7 mouse cellular contexts compared by ENCODE assay signal in genomic region chr1:87187037-87187355, GRCm38 (mm10). TPM values are rescaled to one million over a fixed set of nuclear protein-coding genes. Genes with fewer than 3 reads are reported as not detected.
DNase-seq lines count a peak whose midpoint lies in the region; ATAC-seq lines count a peak whose summit lies in the region.

No protein-coding gene starts in this region.

- H3K4me1 ChIP-seq in forebrain, embryonic 15.5 days: peaks cover 22% of the 10 kb centered on the region
- H3K4me1 ChIP-seq in hindbrain, embryonic 14.5 days (replicated peaks; ENCODE audit: control insufficient read depth, insufficient read depth, low read length): peaks cover 14% of the 10 kb centered on the region; the same call in 1 of the 2 replicates

- H3K4me3 ChIP-seq in forebrain, embryonic 15.5 days: peak overlapping the region; percentile 51
- peak overlapping the region; percentile 49 for H3K4me3 ChIP-seq in hindbrain, embryonic 14.5 days (replicated peaks; ENCODE audit: low read length)

- WGBS in forebrain, embryonic 15.5 days: under 1% methylated on average over 15 of the region's 15 CpGs
- WGBS in hindbrain, embryonic 14.5 days: 2% methylated on average over 15 of the region's 15 CpGs

- ATAC-seq in forebrain, embryonic 15.5 days (replicated peaks): peak; percentile 23; the same call in 1 of the 2 replicates
- ATAC-seq in hindbrain, embryonic 14.5 days (ENCODE audit: low FRiP score): no peak; the same call in 1 of the 2 replicates

- H3K27ac ChIP-seq in forebrain, embryonic 15.5 days (replicated peaks): no peak overlapping the region
- no peak overlapping the region for H3K27ac ChIP-seq in hindbrain, embryonic 14.5 days

- H3K4me2 ChIP-seq in forebrain, embryonic 15.5 days (replicated peaks): peak overlapping the region; percentile 90
- peak overlapping the region; percentile 76 for H3K4me2 ChIP-seq in hindbrain, embryonic 14.5 days (replicated peaks)

- peak overlapping the region; percentile 54 for H3K9ac ChIP-seq in forebrain, embryonic 15.5 days (replicated peaks)
- peak overlapping the region; percentile 59 for H3K9ac ChIP-seq in hindbrain, embryonic 14.5 days

- H3K9me3 ChIP-seq in forebrain, embryonic 15.5 days: no peaks in the 10 kb centered on the region
- no peaks in the 10 kb centered on the region for H3K9me3 ChIP-seq in hindbrain, embryonic 14.5 days (ENCODE audit: control insufficient read depth, low read length)

- H3K36me3 ChIP-seq in forebrain, embryonic 15.5 days: no peaks in the 10 kb centered on the region
- no peaks in the 10 kb centered on the region for H3K36me3 ChIP-seq in hindbrain, embryonic 14.5 days (replicated peaks; ENCODE audit: control insufficient read depth, insufficient read depth)

- DNase-seq in NIH3T3 (ENCODE audit: low read depth): peak; percentile 92
- DNase-seq in cerebellum, adult 11 months: peak; percentile 67
- DNase-seq in hindbrain, embryonic 14.5 days (ENCODE audit: low spot score): peak; percentile 89
- peak; percentile 66 to 68 for DNase-seq in layer of hippocampus, postnatal 36 days
- peak; percentile 75 for DNase-seq in lung, postnatal 36 days
- peak; percentile 73 to 85 for DNase-seq in right cerebral cortex, postnatal 10 days (ENCODE audit: low spot score in 2 of 2)

- H3K27me3 ChIP-seq in forebrain, embryonic 15.5 days: peaks cover 21% of the 10 kb centered on the region
- H3K27me3 ChIP-seq in hindbrain, embryonic 14.5 days (ENCODE audit: control insufficient read depth, insufficient read depth, low read length): peaks cover 49% of the 10 kb centered on the region

RNA-seq across cellular contexts. Expression of gene Chrnd, which starts 3.4 kb away (rescaled TPM):
- polyA plus RNA-seq in forebrain, embryonic 15.5 days (2015; fragmentation: Nextera tagmentation; extraction: Ambion mirVana): not detected in 2 replicates
- not detected in 2 replicates for polyA plus RNA-seq in hindbrain, embryonic 14.5 days (2014; fragmentation: Nextera tagmentation; extraction: Ambion mirVana)
- not detected for total RNA-seq in layer of hippocampus, postnatal 36 days (2021)

RNA-seq across cellular contexts. Expression of gene Prss56, which starts 3.9 kb away (rescaled TPM):
- 0.92 and 1.2 TPM in 2 replicates for polyA plus RNA-seq in forebrain, embryonic 15.5 days (2015; fragmentation: Nextera tagmentation; extraction: Ambion mirVana)
- 4.0 and 5.1 TPM in 2 replicates for polyA plus RNA-seq in hindbrain, embryonic 14.5 days (2014; fragmentation: Nextera tagmentation; extraction: Ambion mirVana)
- under 1 TPM in 1 of 2 experiments, not detected in 1; 0.15 TPM for total RNA-seq in layer of hippocampus, postnatal 36 days (2021)

RNA-seq across cellular contexts. Expression of gene Chrng, which starts 17.5 kb away (rescaled TPM):
- not detected in 2 replicates for polyA plus RNA-seq in forebrain, embryonic 15.5 days (2015; fragmentation: Nextera tagmentation; extraction: Ambion mirVana)
- not detected in 2 replicates for polyA plus RNA-seq in hindbrain, embryonic 14.5 days (2014; fragmentation: Nextera tagmentation; extraction: Ambion mirVana)
- total RNA-seq in layer of hippocampus, postnatal 36 days (2021): not detected

RNA-seq across cellular contexts. Expression of gene Eif4e2, which starts 26.7 kb away (rescaled TPM):
- 93.5 and 98.5 TPM in 2 replicates for polyA plus RNA-seq in forebrain, embryonic 15.5 days (2015; fragmentation: Nextera tagmentation; extraction: Ambion mirVana)
- polyA plus RNA-seq in hindbrain, embryonic 14.5 days (2014; fragmentation: Nextera tagmentation; extraction: Ambion mirVana): 66.8 and 74.7 TPM in 2 replicates
- 10 to 100 TPM; 58.2 to 60.3 TPM for total RNA-seq in layer of hippocampus, postnatal 36 days (2021)

RNA-seq across cellular contexts. Expression of gene Ecel1, which starts 30.7 kb away (rescaled TPM):
- 19.4 and 21.1 TPM in 2 replicates for polyA plus RNA-seq in forebrain, embryonic 15.5 days (2015; fragmentation: Nextera tagmentation; extraction: Ambion mirVana)
- polyA plus RNA-seq in hindbrain, embryonic 14.5 days (2014; fragmentation: Nextera tagmentation; extraction: Ambion mirVana): 41.7 and 44.0 TPM in 2 replicates
- 1 to 10 TPM; 1.3 to 2.4 TPM for total RNA-seq in layer of hippocampus, postnatal 36 days (2021)
